ENCODE assay signal across 22 mouse cellular contexts in the genomic region with DNA sequence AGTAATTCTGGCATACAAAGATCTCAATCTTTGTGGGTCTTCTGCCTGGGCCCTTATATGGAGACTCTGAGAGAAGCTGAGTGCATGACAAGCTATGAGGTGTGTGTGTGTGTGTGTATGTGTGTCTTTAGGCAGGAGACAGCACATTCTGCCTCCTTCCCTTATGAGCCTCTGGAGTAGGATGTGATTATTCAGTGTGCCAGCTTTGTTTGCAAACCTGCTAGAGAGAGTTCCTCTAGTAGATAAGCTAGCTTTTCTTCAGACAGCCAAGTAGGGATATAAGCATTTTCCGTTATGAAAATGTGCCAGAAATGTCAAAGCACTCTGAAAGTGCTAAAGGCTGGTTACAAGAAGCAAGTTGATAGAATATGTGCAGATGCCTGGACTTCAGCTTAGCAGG.
DNase-seq lines count a peak whose midpoint lies in the region; ATAC-seq and TF ChIP-seq lines count a peak whose summit lies in the region.
"Had no signal": no experiment of that assay in that cellular context is flagged by ENCODE, and none has a peak within 500 bp of the region (broad histone marks: within the 10 kb centered on the region; RNA-seq: fewer than 3 reads in every experiment).

No protein-coding gene starts in this region.

- no peak for TF ChIP-seq CTCF in forebrain, postnatal 0 days (IDR thresholded peaks at IDR 0.05; ENCODE audit: low read depth)
- TF ChIP-seq CTCF in brain, embryonic 14.5 days (IDR thresholded peaks at IDR 0.05; ENCODE audit: borderline replicate concordance, extremely low read depth, insufficient read depth, insufficient read length): no peak

- TF ChIP-seq POLR2A in brain, embryonic 14.5 days (IDR thresholded peaks at IDR 0.05; ENCODE audit: borderline replicate concordance, extremely low read depth, insufficient read depth, insufficient read length, poor library complexity, severe bottlenecking): no peak

- H3K9me3 ChIP-seq in forebrain, postnatal 0 days (ENCODE audit: low read length): no peaks in the 10 kb centered on the region
- H3K9me3 ChIP-seq in forebrain, embryonic 13.5 days (replicated peaks): no peaks in the 10 kb centered on the region
- H3K9me3 ChIP-seq in hindbrain, embryonic 14.5 days (ENCODE audit: control insufficient read depth, low read length): no peaks in the 10 kb centered on the region
- H3K9me3 ChIP-seq in hindbrain, embryonic 12.5 days (replicated peaks): no peaks in the 10 kb centered on the region
- H3K9me3 ChIP-seq: embryonic facial prominence, embryonic 13.5 days; embryonic facial prominence, embryonic 15.5 days; forebrain, embryonic 10.5 days; forebrain, embryonic 12.5 days had no signal

- H3K27me3 ChIP-seq in forebrain, postnatal 0 days (ENCODE audit: insufficient read depth, low read length): no peaks in the 10 kb centered on the region
- no peaks in the 10 kb centered on the region for H3K27me3 ChIP-seq in forebrain, embryonic 13.5 days
- no peaks in the 10 kb centered on the region for H3K27me3 ChIP-seq in hindbrain, embryonic 14.5 days (ENCODE audit: control insufficient read depth, insufficient read depth, low read length)
- H3K27me3 ChIP-seq in hindbrain, embryonic 12.5 days: no peaks in the 10 kb centered on the region
- H3K27me3 ChIP-seq: embryonic facial prominence, embryonic 13.5 days; embryonic facial prominence, embryonic 15.5 days; forebrain, embryonic 12.5 days had no signal

- peak; percentile 46 for ATAC-seq in forebrain, postnatal 0 days
- ATAC-seq in forebrain, embryonic 13.5 days: no peak
- ATAC-seq in hindbrain, embryonic 14.5 days (ENCODE audit: low FRiP score): no peak
- no peak for ATAC-seq in hindbrain, embryonic 12.5 days (ENCODE audit: low FRiP score)

- no peaks in the 10 kb centered on the region for H3K36me3 ChIP-seq in forebrain, postnatal 0 days (ENCODE audit: insufficient read depth)
- H3K36me3 ChIP-seq in forebrain, embryonic 13.5 days (ENCODE audit: poor library complexity, severe bottlenecking): no peaks in the 10 kb centered on the region
- no peaks in the 10 kb centered on the region for H3K36me3 ChIP-seq in hindbrain, embryonic 14.5 days (replicated peaks; ENCODE audit: control insufficient read depth, insufficient read depth)
- no peaks in the 10 kb centered on the region for H3K36me3 ChIP-seq in hindbrain, embryonic 12.5 days
- H3K36me3 ChIP-seq: embryonic facial prominence, embryonic 13.5 days; embryonic facial prominence, embryonic 15.5 days; forebrain, embryonic 10.5 days; forebrain, embryonic 12.5 days had no signal

- 49% methylated on average over 1 of the region's 1 CpGs for WGBS in forebrain, postnatal 0 days
- WGBS in forebrain, embryonic 13.5 days: 77% methylated on average over 1 of the region's 1 CpGs
- WGBS in hindbrain, embryonic 14.5 days: 86% methylated on average over 1 of the region's 1 CpGs
- WGBS in hindbrain, embryonic 12.5 days: 86% methylated on average over 1 of the region's 1 CpGs

- no peak overlapping the region for H3K4me3 ChIP-seq in forebrain, postnatal 0 days (ENCODE audit: low read depth, low read length)
- H3K4me3 ChIP-seq in forebrain, embryonic 13.5 days: no peak overlapping the region
- no peak overlapping the region for H3K4me3 ChIP-seq in hindbrain, embryonic 14.5 days (replicated peaks; ENCODE audit: low read length)
- H3K4me3 ChIP-seq in hindbrain, embryonic 12.5 days: no peak overlapping the region
- H3K4me3 ChIP-seq: embryonic facial prominence, embryonic 13.5 days; embryonic facial prominence, embryonic 15.5 days; erythroblast, embryonic 14.5 days; forebrain, embryonic 10.5 days; forebrain, embryonic 12.5 days had no signal

- H3K27ac ChIP-seq in forebrain, postnatal 0 days (ENCODE audit: low read depth, low read length): no peak overlapping the region
- H3K27ac ChIP-seq in forebrain, embryonic 13.5 days: no peak overlapping the region
- peak overlapping the region; percentile 5; the same call in 1 of the 2 replicates for H3K27ac ChIP-seq in hindbrain, embryonic 14.5 days
- no peak overlapping the region for H3K27ac ChIP-seq in hindbrain, embryonic 12.5 days
- H3K27ac ChIP-seq: embryonic facial prominence, embryonic 13.5 days; embryonic facial prominence, embryonic 15.5 days; forebrain, embryonic 10.5 days; forebrain, embryonic 12.5 days had no signal

- DNase-seq in forebrain, postnatal 0 days: peak; percentile 36
- no peak for DNase-seq in hindbrain, embryonic 14.5 days (ENCODE audit: low spot score)
- peak; percentile 41 for DNase-seq in brain, adult 2 months (ENCODE audit: low read depth, low spot score)
- DNase-seq in brain, embryonic 14.5 days (ENCODE audit: low read depth): peak; percentile 42
- no peak for DNase-seq in layer of hippocampus, adult 8-10 months (ENCODE audit: low spot score in 2 of 2)
- DNase-seq: adrenal gland, adult 2 months; adrenal gland, postnatal 10 days; adrenal gland, postnatal 25 days; cerebellum, adult 11 months; cerebellum, adult 18-20 months; cerebellum, adult 8-10 months; cerebellum, adult 9-11 months; cerebellum, postnatal 14 days; cerebellum, postnatal 36 days; embryo, embryonic 11 days had no signal

- no peak overlapping the region for H3K9ac ChIP-seq in forebrain, postnatal 0 days
- H3K9ac ChIP-seq in forebrain, embryonic 13.5 days: no peak overlapping the region
- no peak overlapping the region for H3K9ac ChIP-seq in hindbrain, embryonic 14.5 days
- no peak overlapping the region for H3K9ac ChIP-seq in hindbrain, embryonic 12.5 days
- H3K9ac ChIP-seq: embryonic facial prominence, embryonic 13.5 days; embryonic facial prominence, embryonic 15.5 days; forebrain, embryonic 12.5 days had no signal

- H3K4me1 ChIP-seq in forebrain, postnatal 0 days (ENCODE audit: insufficient read depth): peaks cover 13% of the 10 kb centered on the region; the same call in 1 of the 2 replicates
- peaks cover 10% of the 10 kb centered on the region for H3K4me1 ChIP-seq in forebrain, embryonic 13.5 days
- H3K4me1 ChIP-seq in hindbrain, embryonic 14.5 days (replicated peaks; ENCODE audit: control insufficient read depth, insufficient read depth, low read length): peaks cover 18% of the 10 kb centered on the region
- H3K4me1 ChIP-seq in hindbrain, embryonic 12.5 days: peaks cover 11% of the 10 kb centered on the region
- H3K4me1 ChIP-seq: embryonic facial prominence, embryonic 15.5 days had no signal

- no peak overlapping the region for H3K4me2 ChIP-seq in forebrain, postnatal 0 days (ENCODE audit: low read depth)
- H3K4me2 ChIP-seq in forebrain, embryonic 13.5 days: no peak overlapping the region
- H3K4me2 ChIP-seq in hindbrain, embryonic 14.5 days (replicated peaks): no peak overlapping the region
- no peak overlapping the region for H3K4me2 ChIP-seq in hindbrain, embryonic 12.5 days (replicated peaks)
- H3K4me2 ChIP-seq: embryonic facial prominence, embryonic 13.5 days; embryonic facial prominence, embryonic 15.5 days; forebrain, embryonic 12.5 days had no signal

Comparison
In these comparisons a context has a peak if more than half of its experiments do, and no peak if none do; other contexts are left out.
1. DNase-seq: peak in forebrain, postnatal 0 days (single experiment), brain, adult 2 months (single experiment) and brain, embryonic 14.5 days (single experiment); none in hindbrain, embryonic 14.5 days (single experiment) and layer of hippocampus, adult 8-10 months (0 of 2).